Mouse (Mus musculus) layer of hippocampus, adult 18-20 months (tissue): ENCODE measurements around the gene Mrgpra6. TPM values are rescaled to one million over a fixed set of nuclear protein-coding genes. Genes with fewer than 3 reads are reported as not detected.

Experiments used
- DNase-seq, 2 experiments: peaks; one replicate each; pipeline ENCODE4 v3.0.0; 2022; ENCODE audit warnings: low spot score in 2 of 2
- long read RNA-seq: library from polyadenylated mRNA; stranded (forward); transcript quantifications from one replicate; pipeline ENCODE4 v2.0.0, GENCODE M21; 2021
- total RNA-seq, 2 experiments: library from RNA; stranded (reverse); gene quantifications; 2 replicates each; pipeline ENCODE4 v1.2.3; 2021

Gene Mrgpra6
- total RNA-seq, result not detected
- long read RNA-seq, result 0 reads

- no peak for DNase-seq
These were observed at the start of gene Mrgpra6 for GRCm38 (mm10) chr7:47204830-47205229. TSS of gene Mrgpra6 (minus strand) at chr7:47204920.

- DNase-seq, result no peak
These were observed 48.0 kb upstream of the Mrgpra6 start, which contains the start of gene Mrgpra9 for GRCm38 (mm10) chr7:47252770-47253169. TSS of gene Mrgpra9 (minus strand) at chr7:47252848.

DNA sequence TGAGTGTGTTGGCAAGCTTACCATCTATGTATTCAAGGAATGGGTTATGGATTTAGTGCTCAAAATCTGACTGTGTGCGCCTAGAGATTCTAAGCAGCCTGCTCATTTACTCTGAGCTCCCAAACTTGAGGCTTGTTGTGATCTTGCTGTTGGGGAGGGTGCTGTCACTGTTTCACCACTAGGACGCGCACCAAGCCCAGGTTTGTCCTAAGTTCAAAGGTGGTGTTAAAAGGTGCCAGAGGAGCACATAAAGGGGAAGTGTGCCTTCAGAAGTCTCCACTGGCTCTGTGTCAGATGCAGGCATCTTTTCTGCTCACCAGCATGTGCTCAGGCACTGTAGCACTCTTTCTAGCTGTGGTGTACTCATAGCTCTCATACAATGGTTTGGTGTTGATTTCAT lies 39.9 kb upstream of the Mrgpra6 start:
- DNase-seq, result no peak

- DNase-seq, result no peak
These were observed 9.4 kb downstream of the Mrgpra6 start for GRCm38 (mm10) chr7:47195271-47195670.

- no peak for DNase-seq
These were observed 33.9 kb downstream of the Mrgpra6 start for GRCm38 (mm10) chr7:47170814-47171213.

DNA sequence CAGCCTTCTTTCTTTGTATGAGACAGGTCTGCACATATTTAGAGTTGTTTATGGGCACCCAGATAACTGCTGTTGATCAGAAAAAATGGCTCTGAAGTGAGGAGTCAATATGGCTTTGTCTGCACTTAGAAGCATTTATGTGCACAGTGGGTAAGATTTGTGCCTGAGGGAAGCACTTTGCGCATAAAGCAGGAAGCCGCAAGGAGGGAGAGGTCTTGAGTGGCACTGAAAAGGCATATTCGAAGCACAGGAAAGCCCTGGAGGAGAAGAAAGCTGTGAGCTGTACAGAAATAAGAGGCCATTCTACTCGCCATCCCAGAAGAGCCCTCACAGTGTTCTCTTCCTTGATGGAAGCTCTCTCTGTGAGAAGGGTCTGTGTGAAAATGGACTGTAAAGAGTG lies 39.7 kb downstream of the Mrgpra6 start:
- DNase-seq, result no peak

DNA sequence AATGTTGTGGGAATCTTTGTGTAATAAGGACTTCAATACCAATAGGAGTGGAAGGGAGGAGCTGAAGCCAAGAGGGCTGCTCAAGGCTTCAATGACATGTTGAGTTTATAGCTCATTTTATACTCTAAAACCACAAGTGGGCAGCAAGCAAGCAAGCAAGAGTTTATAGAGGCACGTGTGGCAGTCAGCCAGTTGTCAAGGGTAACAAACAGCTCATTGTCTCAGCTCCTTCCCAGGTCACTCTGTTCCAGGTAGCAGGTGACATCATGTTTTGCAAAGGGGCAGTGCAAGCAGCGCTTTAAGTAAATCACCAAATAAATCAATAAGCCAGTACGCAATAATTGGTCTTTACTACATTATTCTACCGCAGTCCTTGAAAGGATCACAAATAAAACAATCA lies 41.5 kb downstream of the Mrgpra6 start:
- DNase-seq, result no peak

DNA sequence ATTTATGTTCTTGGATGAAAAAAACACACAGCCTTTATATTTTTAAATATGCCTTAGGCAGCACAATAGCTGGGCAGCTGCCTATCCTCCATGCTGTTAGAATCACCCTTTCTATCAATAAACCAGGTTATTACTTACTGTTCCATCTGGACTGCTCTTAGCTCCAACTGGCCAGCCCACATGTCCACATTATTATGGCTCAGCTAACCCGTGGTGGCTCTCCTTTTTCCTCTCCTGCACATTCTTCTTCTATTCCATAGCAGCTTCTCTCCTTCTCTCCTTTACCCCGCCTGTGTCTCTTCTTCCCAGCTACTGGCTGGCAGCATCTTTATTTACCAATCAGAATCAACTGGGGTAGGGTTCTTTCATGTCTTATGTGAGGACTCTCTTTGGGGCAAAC lies 46.3 kb downstream of the Mrgpra6 start:
- no peak for DNase-seq

GRCm38 (mm10) chr7:47157743-47158142 lies 47.0 kb downstream of the Mrgpra6 start:
- no peak for DNase-seq

GRCm38 (mm10) chr7:47155849-47156248 lies 48.9 kb downstream of the Mrgpra6 start:
- peak in 1 of 2 experiments; percentile 65 for DNase-seq

DNA sequence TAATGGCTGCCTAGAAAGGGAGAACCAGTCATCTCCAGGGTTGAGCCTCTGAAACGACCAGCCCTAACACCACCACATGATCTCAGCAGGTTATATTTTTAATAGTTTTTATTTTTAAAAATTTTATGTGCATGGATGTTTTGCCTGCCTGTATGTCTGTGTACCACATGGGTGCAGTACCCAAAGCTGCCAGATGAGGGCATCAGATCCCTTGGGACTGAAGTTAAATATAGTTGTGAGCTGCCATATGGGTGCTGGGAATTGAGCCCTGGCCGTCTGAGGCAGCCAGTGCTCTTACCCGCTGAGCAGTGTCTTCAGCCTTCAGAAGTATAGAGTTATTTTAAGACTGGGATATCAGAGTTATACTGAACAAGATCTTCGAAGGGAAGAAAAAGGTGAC lies 49.3 kb downstream of the Mrgpra6 start:
- DNase-seq, result no peak

DNA sequence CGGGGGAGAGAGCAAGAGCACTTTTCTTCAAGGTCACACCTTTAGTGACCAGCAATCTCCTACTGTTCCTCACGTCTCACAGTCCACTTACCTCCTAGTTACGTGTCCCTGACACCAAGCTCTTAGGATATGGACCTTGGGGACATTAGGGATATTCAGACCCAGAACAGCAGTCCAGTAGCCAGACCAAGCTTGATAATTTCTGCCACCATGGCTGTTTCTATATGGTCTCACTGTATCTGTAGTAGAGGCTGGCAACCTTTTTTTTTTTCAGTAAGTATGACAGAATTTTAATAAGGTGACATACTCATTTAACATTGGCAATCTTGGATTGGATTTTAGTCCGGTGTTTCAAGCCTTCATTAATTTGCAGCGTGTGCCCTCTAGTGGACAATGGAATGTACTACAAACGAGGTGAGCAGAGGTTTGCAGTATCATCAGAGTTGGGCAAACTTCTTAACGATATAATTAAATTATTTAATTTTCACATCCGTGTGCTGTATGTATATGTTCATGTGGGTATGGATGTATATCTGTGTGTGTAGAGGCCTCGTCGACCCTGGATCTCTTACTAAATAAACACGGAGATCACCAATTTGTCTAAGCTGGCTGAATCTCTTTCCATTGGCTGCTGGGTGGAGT lies 54.2 kb downstream of the Mrgpra6 start:
- DNase-seq, result peak; percentile 50 to 76

- DNase-seq, result no peak
These were observed 56.4 kb downstream of the Mrgpra6 start for GRCm38 (mm10) chr7:47148298-47148697.

DNA sequence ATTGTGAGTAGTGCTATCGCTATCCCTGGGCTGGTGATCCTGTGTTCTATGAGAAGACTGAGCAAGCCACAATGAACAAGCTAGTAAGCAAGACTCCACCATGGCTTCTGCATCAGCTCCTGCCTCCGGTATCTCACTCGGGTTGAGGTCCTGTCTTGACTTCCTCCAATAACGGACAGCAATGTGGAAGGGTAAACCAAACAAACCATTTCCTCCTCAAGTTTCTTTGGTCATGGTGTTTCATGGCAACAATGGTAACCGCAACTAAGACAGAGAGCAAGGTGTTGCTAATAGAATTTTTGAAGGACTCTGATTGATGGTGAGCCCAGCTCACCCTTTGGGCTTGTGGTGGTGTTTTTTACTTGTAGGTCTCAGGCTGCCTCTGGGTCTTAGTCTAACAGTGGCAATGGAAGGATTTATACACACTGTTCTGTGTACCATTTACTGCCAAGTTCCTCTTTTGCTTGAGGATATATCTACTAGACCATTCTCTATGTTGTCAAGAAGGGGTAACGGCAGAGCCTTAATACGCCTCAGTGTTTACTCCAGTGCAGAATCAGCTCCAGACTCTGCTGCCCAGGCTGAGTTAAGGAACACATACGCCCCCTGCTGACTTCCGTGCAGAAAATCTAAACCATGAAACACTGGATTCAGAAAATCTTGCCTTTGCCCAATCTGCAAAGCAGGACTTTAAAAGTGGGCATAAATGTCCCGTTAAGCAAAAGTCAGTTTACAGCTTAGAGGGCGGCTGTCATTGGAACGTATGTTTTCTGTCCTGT lies 58.5 kb downstream of the Mrgpra6 start:
- DNase-seq, result peak in 1 of 2 experiments; percentile 71

- DNase-seq, result no peak
These were observed 60.4 kb downstream of the Mrgpra6 start for GRCm38 (mm10) chr7:47144299-47144698.

DNA sequence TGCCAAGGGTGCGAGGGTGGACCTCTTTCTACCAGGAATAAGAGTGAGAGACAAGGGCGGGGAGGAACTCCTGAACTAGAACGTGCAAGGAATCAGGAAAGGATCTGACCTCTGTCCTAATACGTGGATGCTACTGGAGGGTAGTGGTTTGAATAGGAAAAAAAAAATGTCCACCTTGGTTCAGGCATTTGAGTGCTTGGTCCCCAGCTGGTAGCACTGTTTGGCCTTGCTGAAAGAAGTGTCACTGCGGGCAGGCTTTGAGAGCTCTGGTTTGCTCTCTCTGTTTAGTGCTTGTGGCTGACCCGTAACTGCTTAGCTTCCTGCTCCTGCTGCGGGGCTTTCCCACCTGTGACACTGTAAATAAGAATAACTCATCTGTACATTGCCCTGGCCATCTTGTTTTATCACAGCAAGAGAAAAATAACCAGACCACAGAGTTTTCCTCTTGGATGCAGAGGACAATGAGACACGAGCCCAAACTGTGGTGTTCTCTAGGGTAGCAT lies 64.8 kb downstream of the Mrgpra6 start:
- DNase-seq, result no peak

Other genes starting within 250 kb of the Mrgpra6 start
- gene Uevld, start 246.4 kb downstream of the Mrgpra6 start, total RNA-seq, result 10 to 100 TPM; 14.3 to 16.4 TPM
- not detected for gene Gm9999, start 221.3 kb downstream of the Mrgpra6 start, total RNA-seq
- 10 to 100 TPM; 18.7 to 20.4 TPM for gene Spty2d1, start 196.5 kb downstream of the Mrgpra6 start, total RNA-seq
- 10 to 100 TPM in 1 of 2 experiments, 1 to 10 TPM in 1; 9.4 to 11.7 TPM for gene Tmem86a, start 154.3 kb downstream of the Mrgpra6 start, total RNA-seq
- gene Ptpn5, start 71.2 kb downstream of the Mrgpra6 start, total RNA-seq, result 100 to 1,000 TPM; 102 to 103 TPM
- not detected for gene Mrgpra9, start 47.9 kb upstream of the Mrgpra6 start, total RNA-seq
- not detected for gene Mrgpra1, start 149.3 kb upstream of the Mrgpra6 start, total RNA-seq
- not detected for gene Mrgpra2a, start 247.2 kb upstream of the Mrgpra6 start, total RNA-seq